In the genomic region with DNA sequence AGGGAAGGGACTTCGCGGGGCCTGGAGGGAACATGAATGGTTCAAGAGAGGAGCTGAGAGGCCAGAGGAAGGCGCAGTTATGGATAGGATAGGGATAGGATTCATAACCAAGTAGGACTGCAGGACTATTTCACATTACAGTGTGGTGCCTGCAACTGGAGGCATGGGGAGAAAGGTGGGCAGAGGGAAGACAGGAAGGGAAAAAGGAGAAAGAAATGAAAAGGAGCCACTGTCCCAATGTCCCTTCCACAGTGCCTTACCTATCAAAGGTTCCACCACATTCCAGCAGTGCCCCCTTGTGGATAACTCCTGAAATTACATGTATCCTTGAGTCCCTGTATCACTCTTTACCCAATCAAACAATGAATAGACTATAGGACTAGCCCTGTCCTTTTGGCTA, we compare ENCODE assay signal across 7 mouse cellular contexts.
DNase-seq lines count a peak whose midpoint lies in the region; ATAC-seq and TF ChIP-seq lines count a peak whose summit lies in the region.

No protein-coding gene starts in this region.

- H3K4me2 ChIP-seq in forebrain, embryonic 15.5 days (replicated peaks), result no peak overlapping the region
- H3K4me2 ChIP-seq in liver, embryonic 14.5 days (ENCODE audit: low read depth), result no peak overlapping the region
- no peak overlapping the region for H3K4me2 ChIP-seq in neural tube, embryonic 12.5 days (replicated peaks)

- WGBS in forebrain, embryonic 15.5 days, result 96% methylated on average over 3 of the region's 3 CpGs
- WGBS in liver, embryonic 14.5 days (ENCODE audit: insufficient replicate concordance), result 84% methylated on average over 3 of the region's 3 CpGs
- WGBS in neural tube, embryonic 12.5 days, result 96% methylated on average over 3 of the region's 3 CpGs

- H3K4me3 ChIP-seq in forebrain, embryonic 15.5 days, result no peak overlapping the region
- no peak overlapping the region for H3K4me3 ChIP-seq in liver, embryonic 14.5 days (ENCODE audit: insufficient read depth in 1 of 2, low read depth in 2 of 2, low read length in 2 of 2)
- H3K4me3 ChIP-seq in neural tube, embryonic 12.5 days, result no peak overlapping the region

- H3K36me3 ChIP-seq in forebrain, embryonic 15.5 days, result no peaks in the 10 kb centered on the region
- H3K36me3 ChIP-seq in liver, embryonic 14.5 days (replicated peaks; ENCODE audit: control insufficient read depth, insufficient read depth, low read depth), result no peaks in the 10 kb centered on the region
- H3K36me3 ChIP-seq in neural tube, embryonic 12.5 days, result no peaks in the 10 kb centered on the region

- peak; percentile 89 for ATAC-seq in forebrain, embryonic 15.5 days (replicated peaks)
- no peak for ATAC-seq in liver, embryonic 14.5 days (ENCODE audit: insufficient read depth)
- ATAC-seq in neural tube, embryonic 12.5 days (ENCODE audit: low FRiP score, low read depth), result peak; percentile 83

- H3K9me3 ChIP-seq in forebrain, embryonic 15.5 days, result no peaks in the 10 kb centered on the region
- no peaks in the 10 kb centered on the region for H3K9me3 ChIP-seq in liver, embryonic 14.5 days (ENCODE audit: control insufficient read depth, low read length)
- no peaks in the 10 kb centered on the region for H3K9me3 ChIP-seq in neural tube, embryonic 12.5 days

- DNase-seq in 3T3-L1 (ENCODE audit: low read depth, low spot score), result peak; percentile 90
- DNase-seq in CD4-positive, CD25-positive, alpha-beta regulatory T cell, adult 2 months (ENCODE audit: low read depth, low spot score), result peak; percentile 82
- peak; percentile 70 for DNase-seq in c-Kit-positive CD71-positive TER-119-negative erythroid progenitor cells, embryonic 14.5 days (ENCODE audit: low read depth)
- peak; percentile 12 for DNase-seq in kidney, adult 11 months
- DNase-seq in liver, embryonic 14.5 days (ENCODE audit: low read depth in 3 of 3, low spot score in 3 of 3), result peak; percentile 28 to 52 (median 47)

- no peak overlapping the region for H3K27ac ChIP-seq in forebrain, embryonic 15.5 days (replicated peaks)
- H3K27ac ChIP-seq in liver, embryonic 14.5 days, result no peak overlapping the region
- H3K27ac ChIP-seq in neural tube, embryonic 12.5 days, result no peak overlapping the region

- no peaks in the 10 kb centered on the region for H3K27me3 ChIP-seq in forebrain, embryonic 15.5 days
- no peaks in the 10 kb centered on the region for H3K27me3 ChIP-seq in liver, embryonic 14.5 days (ENCODE audit: control insufficient read depth, insufficient read depth, low read length)
- no peaks in the 10 kb centered on the region for H3K27me3 ChIP-seq in neural tube, embryonic 12.5 days (replicated peaks)

- no peak for TF ChIP-seq EP300 in liver, embryonic 14.5 days (IDR thresholded peaks at IDR 0.05; ENCODE audit: low read depth)

- TF ChIP-seq CTCF in liver, embryonic 14.5 days (IDR thresholded peaks at IDR 0.05; ENCODE audit: low read depth), result peak; percentile 85

- H3K4me1 ChIP-seq in forebrain, embryonic 15.5 days, result no peaks in the 10 kb centered on the region
- H3K4me1 ChIP-seq in liver, embryonic 14.5 days (replicated peaks; ENCODE audit: control insufficient read depth in 2 of 2, insufficient read depth in 2 of 2, low read length in 1 of 2), result no peaks in the 10 kb centered on the region
- no peaks in the 10 kb centered on the region for H3K4me1 ChIP-seq in neural tube, embryonic 12.5 days

- no peak overlapping the region for H3K9ac ChIP-seq in forebrain, embryonic 15.5 days (replicated peaks)
- no peak overlapping the region for H3K9ac ChIP-seq in liver, embryonic 14.5 days (replicated peaks)
- no peak overlapping the region for H3K9ac ChIP-seq in neural tube, embryonic 12.5 days

Comparison
In these comparisons a context has a peak if more than half of its experiments do, and no peak if none do; other contexts are left out.
1. DNase-seq: peak in every context shown above with its lines; median percentile 90 in 3T3-L1; 82 in CD4-positive, CD25-positive, alpha-beta regulatory T cell, adult 2 months; 70 in c-Kit-positive CD71-positive TER-119-negative erythroid progenitor cells, embryonic 14.5 days; 47 in liver, embryonic 14.5 days; 12 in kidney, adult 11 months.